Mouse (Mus musculus) gastrocnemius, adult 18-20 months (tissue): ENCODE measurements around the gene Fggy. TPM values are rescaled to one million over a fixed set of nuclear protein-coding genes. Genes with fewer than 3 reads are reported as not detected.
A peak's percentile ranks its signal among the peaks of the same experiment; 100 is the strongest.

Experiments
- DNase-seq: peaks from one replicate; pipeline ENCODE4 v3.0.0; 2021; ENCODE audit warnings: low spot score
- total RNA-seq, 2 experiments: library from RNA; stranded (reverse); gene quantifications; 2 replicates each; pipeline ENCODE4 v1.2.3; 2021

Fggy gene
- total RNA-seq, 2 experiments from 2014 or later: 7.8 to 11.7 TPM

DNA sequence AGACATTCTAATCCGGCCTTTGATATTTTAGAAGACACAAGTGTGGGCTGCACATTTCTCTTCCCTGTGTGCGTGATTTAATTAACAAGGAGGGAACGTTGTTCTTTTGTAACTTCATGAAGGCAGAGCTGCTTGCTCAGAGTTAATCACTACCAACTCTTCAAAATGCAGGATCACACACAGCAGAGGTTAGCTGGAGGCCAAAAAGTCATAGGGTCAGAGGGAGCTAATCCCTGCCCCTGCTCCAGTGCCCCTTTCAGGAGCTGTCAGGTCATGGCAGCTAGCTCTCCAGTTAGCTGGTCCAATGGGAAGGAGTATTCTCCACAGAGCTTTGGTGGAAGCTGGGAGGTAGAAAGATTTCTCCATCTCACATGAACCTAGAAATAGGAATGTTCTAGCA, 215.4 kb downstream of the Fggy start:
- DNase-seq: no peak

DNA sequence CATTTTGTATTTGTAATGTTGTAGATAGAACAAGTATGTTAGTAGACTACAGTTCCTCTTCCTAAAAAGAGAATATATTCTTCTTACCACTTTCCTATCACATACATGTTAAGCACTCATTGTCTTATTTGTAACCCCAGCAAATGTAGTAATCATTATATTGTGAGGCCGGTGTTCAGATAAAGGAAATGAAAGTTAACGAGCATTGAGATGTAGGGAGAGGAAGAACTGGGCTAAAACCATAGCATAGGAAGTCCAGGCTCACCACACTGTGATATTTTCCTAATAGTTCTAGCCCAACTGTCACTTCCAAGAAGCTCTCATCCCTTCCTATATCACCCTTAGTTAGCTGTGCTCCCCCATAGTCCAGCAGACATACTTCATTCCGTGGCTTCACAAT, 218.3 kb downstream of the Fggy start:
- no peak for DNase-seq

DNA sequence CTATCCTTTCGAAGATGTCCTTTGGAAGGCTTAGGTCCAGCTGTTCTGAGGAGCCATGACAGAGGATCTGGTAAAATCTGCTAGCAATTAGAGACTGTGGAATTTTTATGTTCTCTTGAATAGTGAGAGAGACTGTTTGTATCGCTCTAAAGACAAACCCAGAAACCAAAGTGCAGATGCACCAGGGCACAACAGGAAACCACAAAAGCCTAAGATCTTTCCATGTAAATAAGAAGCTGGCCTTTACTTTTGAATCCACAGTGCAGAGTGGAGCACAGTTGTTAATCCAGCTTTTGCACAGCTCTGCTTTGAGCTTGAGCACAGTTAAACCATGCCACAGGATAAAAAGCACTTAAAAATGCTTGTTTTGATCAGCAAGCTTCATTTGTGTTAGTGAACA, 220.5 kb downstream of the Fggy start:
- DNase-seq: no peak

DNA sequence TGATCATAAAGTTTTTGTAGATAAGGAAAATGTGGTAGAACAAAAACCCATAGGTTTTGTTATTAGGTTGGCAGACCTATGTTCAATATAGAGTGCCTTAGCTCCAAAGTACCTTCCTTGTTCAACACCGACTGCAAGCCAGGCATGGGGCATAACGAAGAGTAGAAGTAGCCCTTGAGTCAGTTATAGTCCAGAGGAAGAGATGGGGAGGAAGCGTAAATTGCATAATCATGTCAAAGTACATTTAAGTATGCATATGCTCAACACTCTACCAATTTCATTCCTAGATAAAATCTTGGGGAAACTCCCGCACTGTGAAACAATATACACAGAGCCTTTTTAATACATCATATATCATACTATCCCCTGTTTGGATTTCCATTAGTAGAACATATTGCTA, 221.2 kb downstream of the Fggy start:
- no peak for DNase-seq

DNA sequence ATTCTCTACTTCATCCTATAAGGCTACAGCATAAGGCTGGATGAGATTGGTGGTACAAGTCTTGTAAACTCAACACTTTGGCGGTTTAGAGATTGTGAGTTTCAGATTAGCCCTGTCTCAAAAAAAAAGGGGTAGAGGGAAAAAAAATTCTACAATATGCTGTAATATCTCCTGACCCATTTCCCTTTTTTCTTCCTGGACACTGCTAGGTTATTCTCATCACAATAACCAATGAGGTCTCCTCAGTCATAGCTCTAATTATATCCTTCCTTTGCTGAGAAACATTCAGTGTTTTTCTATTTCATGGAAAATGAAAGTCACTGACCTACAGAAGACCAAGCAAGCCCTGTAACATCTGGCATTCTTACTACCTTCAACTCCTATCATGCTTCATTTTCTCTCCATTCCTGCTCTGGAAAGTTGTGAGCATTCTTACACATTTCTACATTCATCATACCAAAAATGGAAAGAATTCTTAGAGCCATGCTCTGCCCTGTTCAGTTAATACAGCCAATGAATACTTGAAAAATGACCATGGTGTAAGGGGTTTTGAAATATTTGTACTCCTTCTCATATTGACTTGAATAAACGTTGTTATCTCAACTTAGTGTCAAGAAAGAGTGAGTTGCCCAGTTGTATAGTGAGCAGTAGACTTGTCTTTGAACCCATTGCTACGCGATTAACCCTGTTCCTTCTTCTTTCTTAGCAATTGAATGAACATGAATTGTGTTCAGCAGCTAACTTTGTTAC, 227.0 kb downstream of the Fggy start:
- no peak for DNase-seq

DNA sequence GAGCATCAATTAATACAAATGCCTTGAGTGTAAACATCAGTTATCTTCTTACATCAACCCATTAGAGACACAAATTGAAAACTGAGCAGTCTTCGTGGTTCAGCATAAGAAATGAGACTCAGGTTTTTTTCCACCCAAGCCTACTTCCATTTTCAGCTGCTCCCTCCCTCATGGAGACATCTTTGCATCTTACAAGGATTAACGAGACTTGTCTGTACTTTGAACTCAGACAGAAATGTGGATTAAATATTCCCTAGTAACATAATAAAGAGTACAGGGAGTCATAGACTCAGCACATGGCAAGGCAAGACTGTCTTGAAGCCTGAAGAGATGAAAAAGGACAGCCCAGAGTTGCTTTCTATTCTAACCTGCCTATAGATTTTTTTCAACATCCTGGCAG, 230.3 kb downstream of the Fggy start:
- no peak for DNase-seq

DNA sequence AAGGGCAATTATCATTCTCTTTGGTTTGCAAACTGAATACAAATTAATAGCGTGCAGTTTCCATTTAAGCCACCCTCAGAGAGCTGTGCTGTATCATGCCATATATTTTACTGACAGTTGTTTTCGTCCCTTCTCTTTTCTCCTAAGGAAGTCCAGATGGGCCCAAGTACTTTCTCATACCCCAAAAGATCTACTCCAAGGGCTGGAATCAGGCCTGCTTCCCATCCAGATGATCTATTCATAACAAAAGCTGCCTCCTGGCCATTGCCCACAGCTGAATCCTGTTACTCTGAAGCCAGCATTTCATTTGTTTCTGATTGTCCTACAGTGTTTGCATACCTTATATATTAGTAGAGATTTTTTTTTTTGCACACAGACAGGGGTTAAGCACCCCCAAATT, 231.6 kb downstream of the Fggy start:
- no peak for DNase-seq

DNA sequence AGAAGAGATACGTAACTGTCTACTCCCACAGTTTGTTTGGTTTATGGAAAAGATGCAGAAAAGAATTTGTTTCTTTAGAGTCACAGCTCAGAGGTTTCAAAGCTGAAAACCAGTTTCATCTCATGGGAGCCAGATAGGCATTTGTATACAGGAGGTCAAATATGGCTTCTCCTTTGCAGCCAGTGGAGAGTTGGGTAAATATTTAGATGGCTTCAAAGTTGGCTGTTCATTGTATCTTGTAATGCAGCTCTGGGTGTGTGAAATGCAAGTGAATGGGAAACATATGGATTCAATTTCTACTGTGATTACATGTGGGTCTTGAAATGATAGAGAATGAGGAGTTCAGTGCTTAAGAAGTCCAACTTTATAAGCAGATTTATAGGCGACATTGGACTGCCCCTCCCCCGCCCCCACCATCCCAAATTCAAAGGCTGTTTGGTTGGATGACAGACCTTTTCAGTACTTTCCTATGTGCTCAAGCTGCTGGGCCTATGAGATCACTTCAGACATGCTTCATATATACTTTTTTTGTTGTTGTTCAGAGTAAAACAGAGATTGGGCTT, 234.7 kb downstream of the Fggy start:
- DNase-seq: no peak

DNA sequence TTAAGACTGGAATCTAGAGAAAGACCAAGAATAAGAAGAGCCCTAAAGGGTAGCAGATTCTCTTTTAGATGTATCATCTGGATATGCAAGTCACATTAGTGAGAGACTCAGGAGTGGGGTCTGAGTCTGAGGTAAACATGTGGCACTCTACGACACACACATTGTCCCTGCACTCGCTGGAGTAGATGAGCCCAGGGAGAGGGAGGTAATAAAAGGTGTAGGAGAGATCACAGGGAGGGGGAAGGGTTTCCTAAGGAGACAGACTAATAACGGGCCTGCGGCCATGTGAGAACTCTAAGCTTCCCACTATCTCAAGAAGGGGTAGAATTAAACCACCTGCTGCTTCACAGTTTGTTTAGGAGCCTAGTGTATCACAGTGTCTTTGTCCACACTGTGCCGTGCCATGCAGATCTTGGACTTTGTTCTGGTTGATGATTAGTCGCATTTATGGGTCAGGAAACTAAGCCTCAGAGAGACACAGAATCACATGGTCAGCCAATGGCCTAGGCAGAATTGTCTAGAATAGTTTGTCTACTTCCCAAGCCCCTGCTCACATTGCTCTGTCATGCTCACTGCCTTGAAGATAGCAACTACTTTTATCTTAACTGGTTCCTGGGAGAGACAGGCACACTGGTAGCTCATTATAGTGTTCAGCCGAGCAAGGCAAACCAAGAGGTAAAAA, 236.5 kb downstream of the Fggy start:
- DNase-seq: no peak

DNA sequence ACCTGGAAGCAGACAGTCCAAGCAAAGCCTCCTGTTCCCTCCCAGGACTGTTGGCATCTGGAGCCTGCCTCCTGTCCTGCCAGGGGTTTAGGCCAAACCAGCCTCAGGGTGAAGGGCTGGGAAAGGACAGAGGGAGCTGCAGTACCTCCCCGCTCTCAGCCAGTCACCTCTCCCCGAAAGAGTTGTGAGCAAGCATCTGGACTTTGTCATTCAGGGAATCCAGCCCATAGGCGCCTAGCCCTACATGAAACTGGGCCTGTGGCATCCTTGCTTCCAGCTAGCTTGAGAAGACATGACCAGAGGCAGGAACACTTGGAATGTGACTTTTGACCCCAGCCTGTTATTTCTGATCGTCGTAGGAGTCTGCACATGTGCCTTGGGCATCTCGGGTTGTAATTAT, 237.3 kb downstream of the Fggy start:
- no peak for DNase-seq

DNA sequence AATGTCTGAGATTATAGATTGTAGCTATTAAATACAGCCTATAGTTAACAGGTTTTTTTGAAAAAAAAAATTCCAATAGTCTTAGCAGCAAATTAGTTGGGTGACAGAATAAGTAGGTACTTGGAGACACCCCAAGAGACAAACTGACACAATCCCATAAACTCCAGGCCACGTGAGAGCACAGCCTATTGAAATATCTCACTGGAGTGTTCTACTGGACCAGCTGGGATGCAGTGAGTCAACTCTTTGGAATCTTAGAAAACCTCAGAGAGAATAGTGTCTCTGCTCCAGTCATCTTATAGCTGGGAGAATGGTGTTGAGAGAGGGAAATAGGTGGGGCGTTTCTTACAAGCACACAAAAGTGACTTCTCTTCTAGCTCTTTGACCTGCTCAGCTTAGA, 238.0 kb downstream of the Fggy start:
- no peak for DNase-seq

DNA sequence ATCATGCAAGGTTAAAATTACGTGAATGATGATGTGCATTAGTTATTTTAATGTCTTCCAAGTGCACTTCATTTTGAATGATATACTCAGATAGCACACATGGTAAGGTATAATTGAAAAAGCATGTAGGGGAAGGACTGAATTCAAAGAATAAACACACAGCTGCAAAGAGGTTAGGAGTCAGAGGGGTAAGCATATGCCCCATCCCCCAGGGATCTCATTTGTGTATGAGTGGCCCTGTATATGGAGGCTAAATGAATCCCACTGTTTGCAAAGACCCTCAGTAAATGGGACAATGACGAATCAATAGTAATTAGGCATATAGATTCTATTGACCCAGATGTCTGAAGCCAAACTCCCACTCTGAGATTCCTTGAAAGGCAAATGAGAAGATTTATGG, 262.3 kb downstream of the Fggy start:
- DNase-seq: no peak

DNA sequence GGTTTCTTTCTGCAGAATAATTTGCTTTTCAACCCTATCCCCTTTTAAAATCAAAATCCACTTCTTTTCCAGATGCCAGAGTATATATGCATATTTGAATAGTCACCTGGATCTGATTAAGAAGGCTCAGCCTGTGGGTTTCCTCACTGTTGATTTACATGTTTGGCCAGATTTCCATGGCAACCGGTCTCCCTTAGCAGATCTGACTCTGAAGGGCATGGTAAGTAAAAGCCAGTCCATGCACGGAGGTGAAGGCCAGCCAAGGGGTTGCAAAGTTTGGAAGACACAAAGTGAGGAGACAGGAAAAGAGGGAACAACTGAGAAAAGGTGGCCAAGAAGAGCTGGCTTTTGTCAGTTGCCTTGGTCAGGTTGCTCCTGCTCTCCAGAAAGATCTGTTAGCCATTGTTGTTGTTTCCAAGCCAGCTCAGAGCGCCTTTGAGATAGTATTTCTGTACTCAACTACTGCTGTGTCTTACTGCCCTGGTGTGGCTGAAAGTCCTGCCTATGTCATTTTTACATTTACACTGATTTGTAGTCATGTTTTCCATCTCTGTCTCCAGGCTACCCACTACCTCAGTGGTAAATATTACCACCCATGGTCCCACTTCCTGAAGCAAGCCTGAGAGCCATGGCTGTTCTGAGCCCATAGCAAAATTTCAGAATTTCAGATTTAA, 264.7 kb downstream of the Fggy start:
- peak; percentile 32 for DNase-seq

DNA sequence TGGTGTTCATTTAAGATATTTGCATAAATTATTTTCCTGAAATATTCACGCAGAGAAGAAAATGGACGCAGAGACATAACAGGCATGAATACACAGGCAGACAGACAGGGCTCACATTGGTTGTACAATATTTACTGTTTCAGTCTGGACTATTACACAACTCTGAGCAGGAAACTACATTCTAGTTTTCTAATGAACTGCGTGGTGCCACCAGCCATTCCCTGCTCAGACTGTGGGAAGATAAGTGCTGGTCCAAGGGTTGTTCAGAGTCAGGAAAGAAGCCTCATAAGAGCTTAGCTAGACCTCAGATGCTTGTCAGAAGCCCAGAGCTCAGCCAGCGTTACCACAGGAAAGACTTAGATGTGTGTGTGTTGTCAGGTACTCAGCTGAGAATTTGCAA, 270.9 kb downstream of the Fggy start:
- DNase-seq: no peak

DNA sequence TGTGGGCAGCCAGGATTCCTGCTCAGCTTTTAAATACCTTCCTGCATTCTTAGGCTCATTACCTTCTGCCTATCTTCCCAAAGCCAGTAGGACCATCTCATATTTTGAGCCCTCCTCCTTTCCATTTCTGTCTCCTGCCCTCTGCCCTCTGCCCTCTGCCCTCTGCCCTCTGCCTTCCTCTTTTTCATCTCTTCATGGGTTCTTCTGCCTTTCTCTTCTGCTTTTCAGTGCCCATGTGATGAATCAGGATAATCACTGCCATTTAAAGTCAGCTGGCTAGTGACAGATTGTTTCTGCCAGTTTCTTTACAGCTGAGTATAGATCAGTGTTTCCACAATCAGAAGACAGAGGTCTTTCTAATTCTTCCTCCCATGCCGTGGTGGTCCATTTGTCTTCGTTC, 273.0 kb downstream of the Fggy start:
- DNase-seq: no peak

DNA sequence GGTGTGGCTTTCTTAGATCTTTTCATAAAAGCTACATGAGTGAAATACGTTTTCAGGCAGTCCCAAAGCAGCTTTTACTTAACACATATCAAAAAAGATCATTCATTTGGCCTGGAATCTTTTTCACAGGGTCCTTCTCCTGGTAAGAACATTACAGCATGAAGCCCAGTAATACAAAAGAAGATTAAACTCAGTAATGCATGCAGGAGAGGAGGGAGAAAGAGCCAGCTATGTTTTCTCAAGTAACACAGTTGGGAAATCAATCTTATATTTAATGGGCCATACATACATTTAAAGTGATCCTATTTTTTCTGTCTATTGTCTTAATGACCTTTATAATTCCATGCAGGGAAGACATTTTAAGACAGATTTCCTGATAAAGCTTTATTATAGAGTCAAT, 282.6 kb downstream of the Fggy start:
- no peak for DNase-seq

DNA sequence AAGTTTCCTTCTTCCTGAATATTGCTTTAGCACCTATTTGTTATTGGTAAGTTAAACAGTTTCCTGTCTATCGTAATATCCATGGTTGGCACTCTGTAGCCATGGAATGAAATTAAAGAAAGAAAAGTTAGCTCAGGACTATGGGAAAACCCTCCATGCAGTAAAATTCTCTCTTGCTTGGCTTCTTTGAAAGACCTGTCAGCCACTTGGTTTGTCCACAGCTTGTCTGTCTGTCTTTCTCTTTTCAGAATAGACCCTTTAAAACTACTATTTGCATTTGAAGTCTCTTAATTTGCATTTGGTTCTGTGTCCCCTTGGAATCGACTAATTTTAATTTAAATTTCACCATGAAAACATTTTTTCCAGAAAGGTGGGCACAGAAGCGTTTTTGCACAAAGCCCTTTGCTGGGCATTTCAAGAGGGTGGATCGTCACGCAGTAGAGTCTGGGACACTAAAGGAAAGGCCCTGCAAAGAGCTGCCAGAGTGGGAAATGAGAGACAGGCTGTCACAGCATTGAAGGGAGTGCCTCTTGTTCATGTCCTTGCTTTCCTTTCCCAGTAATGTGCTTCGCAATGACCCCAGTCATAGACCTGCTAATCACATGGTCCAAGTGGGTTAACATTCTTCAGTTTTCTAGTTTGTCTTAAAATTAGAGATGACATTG, 283.2 kb downstream of the Fggy start:
- DNase-seq: no peak

DNA sequence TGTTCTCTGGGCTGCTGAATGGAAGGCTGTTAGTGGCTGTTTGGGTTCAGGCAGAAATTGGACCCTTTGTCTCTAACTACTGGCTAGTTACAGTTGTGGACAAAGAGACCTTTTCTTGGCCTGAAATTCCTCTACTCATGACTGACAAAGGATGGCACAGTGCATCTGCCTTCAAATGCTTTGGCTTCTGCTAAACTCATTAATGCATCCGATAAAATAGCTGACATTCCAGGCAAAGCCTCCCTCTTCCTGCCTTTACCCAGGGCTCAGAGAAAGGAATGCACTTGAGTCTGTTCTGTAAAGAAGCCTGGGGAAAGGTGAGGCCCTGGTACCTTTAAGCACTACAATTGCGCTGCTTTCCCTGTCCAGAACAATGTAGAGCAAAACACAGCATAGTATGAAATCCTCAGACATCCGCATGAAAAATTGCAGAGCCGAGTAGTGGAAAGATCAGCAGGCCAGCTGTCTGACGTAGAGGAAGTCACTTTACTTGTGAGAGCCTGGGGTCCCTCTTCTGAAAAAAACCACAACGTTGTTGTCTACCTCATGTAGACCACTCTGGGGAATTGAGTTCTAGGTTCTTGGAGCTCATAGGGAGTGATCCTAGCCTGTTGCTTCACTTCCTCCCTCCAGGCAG, 288.8 kb downstream of the Fggy start:
- DNase-seq: no peak

DNA sequence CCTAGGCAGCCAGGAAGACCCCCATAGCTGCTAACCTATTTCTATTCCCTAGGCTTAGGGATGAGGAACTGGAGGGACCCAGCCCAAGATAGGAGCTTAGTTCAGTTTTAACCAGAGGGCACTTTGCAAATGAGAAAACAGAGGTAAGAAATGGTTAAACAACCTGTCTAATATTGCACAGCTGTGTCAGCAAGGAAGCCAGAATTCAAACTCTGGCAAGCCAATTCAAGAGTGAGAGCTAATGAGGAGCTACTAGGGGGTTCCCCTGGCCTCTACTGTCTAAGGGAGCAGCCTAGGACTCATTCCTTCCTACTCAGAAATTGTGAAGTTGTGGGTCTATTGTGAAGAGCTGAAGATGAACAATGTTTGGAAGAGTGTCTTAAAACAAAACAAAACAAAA, 289.9 kb downstream of the Fggy start:
- DNase-seq: no peak

DNA sequence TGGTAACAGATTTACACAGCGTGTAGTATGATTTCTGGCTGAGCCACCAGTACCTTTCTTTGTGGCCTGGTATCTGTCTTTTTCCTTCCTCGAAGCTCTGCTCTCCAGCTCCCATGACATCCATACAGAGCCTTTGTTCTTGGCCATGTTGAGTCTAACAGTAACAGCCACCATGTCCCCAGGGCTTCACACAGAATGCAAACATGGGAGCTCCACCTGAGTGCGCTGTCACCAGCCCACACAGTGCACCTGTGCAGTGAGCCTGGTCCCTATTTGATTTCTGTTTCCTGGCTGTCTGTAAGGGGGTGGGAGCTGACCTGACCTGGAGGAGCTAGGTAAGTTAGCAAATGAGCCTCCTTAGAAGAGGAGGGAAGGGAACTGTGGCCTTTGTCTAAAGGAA, 290.4 kb downstream of the Fggy start:
- DNase-seq: no peak

DNA sequence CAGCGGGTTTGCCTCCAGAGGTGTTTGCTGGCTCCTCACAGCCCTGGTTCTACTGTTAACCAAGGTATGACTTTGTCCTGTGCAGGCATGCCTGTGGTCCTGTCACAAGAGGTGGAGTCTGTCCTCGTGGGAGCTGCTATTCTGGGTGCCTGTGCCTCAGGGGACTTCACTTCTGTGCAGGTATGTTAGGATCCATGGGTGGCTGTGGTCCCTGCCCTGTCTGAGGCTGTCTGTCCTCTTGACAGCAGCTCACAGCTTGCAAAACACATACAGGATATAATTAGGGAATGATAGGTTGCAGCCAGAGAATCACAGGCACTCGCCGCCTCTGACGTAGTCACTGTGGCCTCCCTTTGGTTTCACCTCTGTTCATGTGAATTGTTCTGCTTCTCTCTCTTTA, 292.2 kb downstream of the Fggy start:
- no peak for DNase-seq
